Mouse (Mus musculus) liver, adult 2 months (tissue): Measurements from ENCODE around the gene Klhl26. TPM values are rescaled to one million over a fixed set of nuclear protein-coding genes. Genes with fewer than 3 reads are reported as not detected.

Source experiments
- DNase-seq: peaks from one replicate; pipeline ENCODE4 v3.0.0-alpha.2; 2011; ENCODE audit warnings: low read depth, low spot score; ENCODE audit errors: extremely low read depth
- H3K27ac ChIP-seq: fragments of 200-500 bp; replicated peaks from 2 replicates; pipeline ENCODE4 v1.5.1; 2012; ENCODE audit warnings: low read depth, mild to moderate bottlenecking, control low read depth, inconsistent platforms, low read length; ENCODE audit not compliant: insufficient read depth
- H3K27me3 ChIP-seq: fragments of 200-500 bp; 2 replicates; pipeline ENCODE4 v1.6.1; 2012; ENCODE audit warnings: mild to moderate bottlenecking, moderate library complexity, low read length, inconsistent platforms; ENCODE audit not compliant: control insufficient read depth, insufficient read depth
- H3K36me3 ChIP-seq: fragments of 200-500 bp; 2 replicates; pipeline ENCODE4 v1.6.1; 2012; ENCODE audit warnings: low read length, inconsistent platforms; ENCODE audit not compliant: control insufficient read depth, insufficient read depth
- H3K4me1 ChIP-seq: fragments of 200-500 bp; 2 replicates; pipeline ENCODE4 v1.6.1; 2011; ENCODE audit warnings: low read length; ENCODE audit not compliant: control insufficient read depth, insufficient read depth
- H3K4me3 ChIP-seq: fragments of 200-500 bp; 2 replicates; pipeline ENCODE4 v1.5.1; 2011; ENCODE audit warnings: low read depth, mild to moderate bottlenecking, control low read depth, low read length, moderate library complexity; ENCODE audit not compliant: insufficient read depth
- H3K79me2 ChIP-seq: fragments of 200-500 bp; 2 replicates; pipeline ENCODE4 v1.6.1; 2012; ENCODE audit warnings: inconsistent platforms, mild to moderate bottlenecking, low read length, moderate library complexity; ENCODE audit not compliant: control insufficient read depth, insufficient read depth
- H3K9ac ChIP-seq: fragments of 200-500 bp; 2 replicates; pipeline ENCODE4 v1.6.1; 2012; ENCODE audit warnings: low read depth, mild to moderate bottlenecking, control low read depth, inconsistent platforms, low read length
- CTCF ChIP-seq: fragments of 200-500 bp; IDR thresholded peaks from 2 replicates; pipeline ENCODE4 v1.5.1; 2011; ENCODE audit warnings: low read depth, low read length, control low read depth
- POLR2A ChIP-seq: fragments of 200-500 bp; IDR thresholded peaks from 2 replicates; pipeline ENCODE4 v1.6.1; 2011; ENCODE audit warnings: low read length, control low read depth; ENCODE audit not compliant: insufficient read depth; ENCODE audit errors: extremely low read depth
- WGBS: fragments of 180-500 bp; shearing (Covaris S2); methylation state at CpG from one replicate; pipeline ENCODE4 v1.1.7; 2018; 5-methylcytosine and 5-hydroxymethylcytosine counted together
- polyA plus RNA-seq: library from polyadenylated mRNA; depleted of rRNA; stranded (reverse); fragments of >200 nt; gene quantifications from 2 replicates; pipeline ENCODE4 v1.2.3, GENCODE M21; 2012
- total RNA-seq: library from RNA; depleted of rRNA; stranded (reverse); fragments of >200 nt; gene quantifications from 2 replicates; pipeline ENCODE4 v1.2.3, GENCODE M21; 2014

Klhl26 gene
- total and polyA plus RNA-seq, 2 experiments: 4.5 to 13.7 TPM

GRCm38 (mm10) chr8:70452196-70452966, 24.4 kb downstream of the Klhl26 start:
- 75% methylated on average over 52 of the region's 52 CpGs for WGBS
- Histone ChIP-seq H3K79me2 (no peaks in the 10 kb centered on the region), H3K36me3 (no peaks in the 10 kb centered on the region), H3K4me3 (no peak overlapping the region), H3K4me1 (no peaks in the 10 kb centered on the region), H3K27me3 (no peaks in the 10 kb centered on the region), H3K27ac (no peak overlapping the region), H3K9ac (no peak overlapping the region)
- DNase-seq: no peak
- TF ChIP-seq POLR2A: no peak
- TF ChIP-seq CTCF: no peak

DNA sequence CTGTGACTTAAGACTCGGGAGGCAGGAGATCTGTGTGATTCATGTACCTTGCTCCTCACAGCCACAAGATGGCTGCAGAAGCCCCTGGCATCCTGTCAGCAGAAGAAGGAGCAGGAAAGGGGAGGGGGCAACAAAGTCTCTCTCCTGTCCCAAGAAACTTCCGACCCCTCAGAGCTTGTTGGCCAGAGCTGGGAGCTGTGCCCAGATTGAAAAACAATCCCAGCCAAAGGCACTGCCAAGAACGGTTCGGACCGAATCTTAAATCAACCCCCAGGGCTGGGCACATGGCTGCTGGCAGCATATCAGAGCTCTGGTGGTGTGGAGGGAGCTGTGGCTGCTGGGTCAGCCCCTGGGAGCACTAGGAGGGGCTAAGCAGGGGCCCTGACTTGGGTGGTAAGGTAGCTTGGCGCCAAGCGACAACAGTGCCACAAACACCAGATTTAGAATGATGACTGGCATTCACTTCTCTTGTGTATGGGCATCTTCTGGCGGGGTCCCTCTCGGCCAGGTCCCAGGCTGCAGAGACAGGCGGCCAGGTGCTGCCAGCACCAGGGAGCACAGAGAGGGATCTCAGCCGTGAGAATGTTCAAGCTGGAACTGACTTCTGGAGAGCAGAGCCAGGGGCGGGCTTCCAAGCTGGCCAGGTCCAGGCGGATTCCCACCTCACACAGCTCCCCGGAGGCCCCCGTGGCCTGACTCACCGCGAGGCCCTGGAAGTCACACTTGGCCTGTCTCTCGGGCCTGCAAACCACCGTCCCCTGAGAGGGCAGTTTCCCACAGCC, 28.9 kb downstream of the Klhl26 start:
- DNase-seq: no peak
- no peaks in the 10 kb centered on the region for H3K4me1 ChIP-seq
- 60% methylated on average over 19 of the region's 19 CpGs for WGBS
- no peaks in the 10 kb centered on the region for H3K27me3 ChIP-seq
- H3K4me3 ChIP-seq: no peak overlapping the region
- TF ChIP-seq POLR2A (no peak), CTCF (no peak)
- no peaks in the 10 kb centered on the region for H3K36me3 ChIP-seq
- H3K27ac ChIP-seq: no peak overlapping the region
- H3K9ac ChIP-seq: no peak overlapping the region
- H3K79me2 ChIP-seq: no peaks in the 10 kb centered on the region

DNA sequence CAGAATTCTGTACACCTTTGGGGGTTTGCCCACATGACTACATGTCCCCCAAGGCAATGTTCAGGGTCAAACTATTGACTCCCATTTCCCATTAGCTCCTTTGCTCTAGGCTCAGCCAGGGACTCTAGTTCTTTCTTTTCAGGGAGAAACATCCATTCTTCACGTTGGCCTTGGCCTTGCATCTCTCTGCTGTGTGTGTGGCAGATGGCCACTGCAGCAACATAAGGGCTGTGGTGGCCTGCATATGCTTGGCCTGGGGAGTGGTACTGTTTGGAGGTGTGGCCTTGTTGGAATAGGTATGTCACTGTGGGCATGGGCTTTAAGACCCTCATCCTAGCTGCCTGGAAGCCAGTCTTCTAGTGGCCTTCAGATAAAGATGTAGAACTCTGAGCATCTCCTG, 30.8 kb downstream of the Klhl26 start:
- H3K4me1 ChIP-seq: no peaks in the 10 kb centered on the region
- H3K9ac ChIP-seq: no peak overlapping the region
- no peak overlapping the region for H3K4me3 ChIP-seq
- no peaks in the 10 kb centered on the region for H3K36me3 ChIP-seq
- TF ChIP-seq POLR2A (no peak), CTCF (no peak)
- no peaks in the 10 kb centered on the region for H3K27me3 ChIP-seq
- no peak overlapping the region for H3K27ac ChIP-seq
- H3K79me2 ChIP-seq: no peaks in the 10 kb centered on the region
- no peak for DNase-seq
- WGBS: 64% methylated on average over 1 of the region's 1 CpGs

DNA sequence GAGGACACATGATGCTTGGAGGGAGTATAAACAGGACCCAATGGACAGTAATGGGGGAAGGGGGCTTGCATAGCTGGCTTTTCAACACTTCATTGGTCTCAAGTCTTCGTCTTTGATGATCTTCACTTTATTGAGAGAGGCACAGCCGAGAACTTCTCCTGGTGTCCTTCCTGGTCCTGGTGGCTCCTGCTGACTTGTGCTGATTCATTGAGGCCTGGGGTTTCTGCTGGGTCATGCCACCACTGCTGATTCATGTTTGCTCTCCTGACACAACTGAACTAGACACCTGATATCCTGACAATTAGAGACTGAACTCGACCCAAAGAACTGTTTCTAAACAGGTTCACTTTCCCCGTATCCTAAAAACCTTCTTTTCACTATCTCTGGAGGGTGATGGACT, 33.4 kb downstream of the Klhl26 start:
- Histone ChIP-seq H3K4me1 (peaks cover 5% of the 10 kb centered on the region; the same call in 1 of the 2 replicates), H3K27me3 (no peaks in the 10 kb centered on the region), H3K36me3 (no peaks in the 10 kb centered on the region), H3K79me2 (peaks cover 9% of the 10 kb centered on the region), H3K27ac (no peak overlapping the region), H3K9ac (no peak overlapping the region), H3K4me3 (no peak overlapping the region)
- 82% methylated on average over 4 of the region's 4 CpGs for WGBS
- TF ChIP-seq CTCF (no peak), POLR2A (no peak)
- no peak for DNase-seq

- Histone ChIP-seq H3K79me2 (peaks cover 14% of the 10 kb centered on the region), H3K4me3 (no peak overlapping the region), H3K9ac (no peak overlapping the region), H3K27me3 (no peaks in the 10 kb centered on the region), H3K36me3 (no peaks in the 10 kb centered on the region), H3K4me1 (peaks cover 5% of the 10 kb centered on the region), H3K27ac (no peak overlapping the region)
- WGBS: 80% methylated on average over 3 of the region's 3 CpGs
- TF ChIP-seq POLR2A (no peak), CTCF (no peak)
- no peak for DNase-seq
Measured at GRCm38 (mm10) chr8:70441565-70441964, 35.2 kb downstream of the Klhl26 start.

GRCm38 (mm10) chr8:70440246-70440645, 36.5 kb downstream of the Klhl26 start:
- 54% methylated on average over 3 of the region's 3 CpGs for WGBS
- H3K36me3 ChIP-seq: no peaks in the 10 kb centered on the region
- no peak overlapping the region for H3K27ac ChIP-seq
- no peak overlapping the region for H3K9ac ChIP-seq
- H3K27me3 ChIP-seq: no peaks in the 10 kb centered on the region
- H3K79me2 ChIP-seq: peaks cover 19% of the 10 kb centered on the region
- peaks cover 5% of the 10 kb centered on the region for H3K4me1 ChIP-seq
- TF ChIP-seq CTCF (no peak), POLR2A (no peak)
- no peak overlapping the region for H3K4me3 ChIP-seq
- no peak for DNase-seq
